Mouse (Mus musculus) brain, embryonic 14.5 days (tissue): ENCODE measurements around the gene Lsm7.

Source experiments
- CTCF ChIP-seq: fragments of 200-500 bp; IDR thresholded peaks from 2 replicates; pipeline ENCODE4 v1.5.1; 2012; ENCODE audit warnings: inconsistent platforms, mild to moderate bottlenecking, moderate library complexity, borderline replicate concordance; ENCODE audit not compliant: insufficient read depth, insufficient read length; ENCODE audit errors: extremely low read depth
- POLR2A ChIP-seq: fragments of 200-500 bp; IDR thresholded peaks from 2 replicates; pipeline ENCODE4 v1.6.1; 2012; ENCODE audit warnings: mild to moderate bottlenecking, inconsistent platforms, borderline replicate concordance; ENCODE audit not compliant: poor library complexity, insufficient read depth, insufficient read length, severe bottlenecking; ENCODE audit errors: extremely low read depth

- TF ChIP-seq CTCF, result no peak
- TF ChIP-seq POLR2A, result no peak
These were observed 37.8 kb downstream of the Lsm7 start for GRCm38 (mm10) chr10:80817164-80817563.
